Mouse (Mus musculus) G1E (cell line): ENCODE measurements around the gene Klhl36.

Experiments used
- CTCF ChIP-seq: IDR thresholded peaks from 2 replicates; pipeline ENCODE4 v1.5.1; 2012; ENCODE audit warnings: low read depth, low read length, inconsistent platforms, mixed read lengths
- GATA1 ChIP-seq: IDR thresholded peaks from 2 replicates; pipeline ENCODE4 v1.6.1; 2012; ENCODE audit warnings: borderline replicate concordance, low read length, inconsistent platforms, mixed read lengths
- TAL1 ChIP-seq: conservative IDR thresholded peaks from 2 replicates; pipeline ENCODE4 v1.6.1; 2012; ENCODE audit warnings: low read depth, low read length, inconsistent platforms, mixed read lengths

- TF ChIP-seq TAL1 = no peak
- no peak for TF ChIP-seq CTCF
- no peak for TF ChIP-seq GATA1
These were observed 32.0 kb upstream of the Klhl36 start for GRCm38 (mm10) chr8:119829870-119830580.
